Mouse (Mus musculus): ENCODE results near the gene Lclat1. TPM values are rescaled to one million over a fixed set of nuclear protein-coding genes. Genes with fewer than 3 reads are reported as not detected.

Lclat1 gene
- total and polyA plus RNA-seq, 3 experiments: 9.6 to 10.5 TPM; not detected in 1

DNA sequence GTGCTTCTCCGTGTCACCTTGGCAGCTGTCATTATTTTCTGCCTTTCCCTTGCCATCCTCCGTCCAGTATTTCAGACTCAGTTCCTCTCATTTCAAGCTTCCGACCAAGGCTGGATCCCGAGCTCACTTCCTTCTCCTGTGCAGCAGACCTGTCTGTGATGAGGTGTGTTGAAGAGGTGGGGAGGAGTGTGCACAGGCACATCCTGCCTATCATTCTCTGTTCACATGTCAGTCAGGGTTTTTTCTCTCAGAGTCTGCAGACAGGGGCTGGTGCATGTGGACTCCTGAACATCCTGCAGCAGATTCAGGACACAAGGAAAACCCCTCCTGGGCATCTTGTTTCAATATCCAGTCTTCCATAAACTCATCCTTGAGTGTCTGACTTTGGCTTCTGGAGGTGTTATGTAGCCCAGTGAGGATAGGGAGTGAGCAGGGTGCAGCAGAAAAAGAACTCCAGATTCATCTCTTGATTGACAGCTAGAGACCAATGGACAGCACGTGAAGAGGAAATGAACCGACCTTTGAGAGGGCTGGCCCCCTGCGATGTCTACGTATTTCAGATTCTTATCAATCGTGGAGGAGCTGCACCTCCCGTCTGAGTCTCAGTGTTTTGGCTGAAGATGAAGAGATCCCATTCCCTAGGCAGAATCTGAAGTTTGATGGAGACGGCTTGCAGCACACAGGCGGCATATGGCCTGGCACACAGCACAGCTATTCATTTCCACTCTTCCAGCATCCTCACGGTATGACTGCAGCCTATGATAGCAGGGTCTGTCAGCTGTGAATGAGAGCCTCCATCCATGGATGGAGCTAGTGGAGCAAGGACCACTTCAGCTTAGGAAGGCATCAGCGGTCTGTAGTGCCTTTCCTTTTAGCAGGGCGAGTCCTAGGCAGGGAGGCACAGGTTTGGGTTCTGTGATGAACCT is 163.3 kb downstream of the Lclat1 start:
- no peak for DNase-seq (ENCODE audit: low read depth, low spot score)
- Histone ChIP-seq H3K4me1 (ENCODE audit: control insufficient read depth in 1 of 2, insufficient read depth in 2 of 2, low read length in 2 of 2) (peaks cover 7 to 22% of the 10 kb centered on the region in 2 experiments), H3K4me3 (ENCODE audit: control insufficient read depth in 1 of 2, insufficient read depth in 1 of 2, low read depth in 2 of 2, low read length in 2 of 2) (no peak overlapping the region), H3K36me3 (ENCODE audit: control insufficient read depth in 1 of 2, insufficient read depth in 2 of 2, low read length in 2 of 2) (peaks cover 0 to 12% of the 10 kb centered on the region in 2 experiments; a peak in 2 of 4 replicates), H3K27ac (ENCODE audit: control insufficient read depth, low read depth, low read length) (no peak overlapping the region), H3K27me3 (ENCODE audit: control insufficient read depth in 1 of 2, insufficient read depth in 2 of 2, low read length in 2 of 2) (no peaks in the 10 kb centered on the region), H3K79me2 (ENCODE audit: control insufficient read depth, insufficient read depth, low read length, poor library complexity) (no peaks in the 10 kb centered on the region), H3K9ac (ENCODE audit: control insufficient read depth, low read depth, low read length, poor library complexity, severe bottlenecking) (no peak overlapping the region), H3K9me3 (replicated peaks; ENCODE audit: insufficient read depth, low read length) (no peaks in the 10 kb centered on the region)
- no peak for TF ChIP-seq SIN3A (IDR thresholded peaks at IDR 0.05; ENCODE audit: low read length)
- no peak for TF ChIP-seq BHLHE40 (IDR thresholded peaks at IDR 0.05; ENCODE audit: borderline replicate concordance, low read depth, low read length)
- TF ChIP-seq USF2 (IDR thresholded peaks at IDR 0.05; ENCODE audit: borderline replicate concordance in 1 of 2, insufficient read depth in 1 of 2, low read depth in 1 of 2, low read length in 2 of 2): no peak
- TF ChIP-seq ZKSCAN1 (IDR thresholded peaks at IDR 0.05; ENCODE audit: low read depth, low read length): no peak
- no peak for TF ChIP-seq E2F4 (IDR thresholded peaks at IDR 0.05; ENCODE audit: borderline replicate concordance, low read depth, low read length)
- TF ChIP-seq CTCF (IDR thresholded peaks at IDR 0.05 in 2 of 3, conservative IDR thresholded peaks at IDR 0.05 in 1 of 3; ENCODE audit: control insufficient read depth in 1 of 3, insufficient read depth in 1 of 3, low read depth in 2 of 3, low read length in 3 of 3, poor library complexity in 1 of 3, severe bottlenecking in 1 of 3): no peak
- no peak for TF ChIP-seq MEF2A (IDR thresholded peaks at IDR 0.05; ENCODE audit: extremely low read depth, insufficient replicate concordance, low read depth, low read length, poor library complexity, severe bottlenecking)
- TF ChIP-seq MYB (IDR thresholded peaks at IDR 0.05; ENCODE audit: low read depth, low read length): no peak
- TF ChIP-seq USF1 (IDR thresholded peaks at IDR 0.05; ENCODE audit: low read depth, low read length): no peak
- no peak for TF ChIP-seq ETS1 (IDR thresholded peaks at IDR 0.05; ENCODE audit: low read depth, low read length)
- TF ChIP-seq POLR2A (IDR thresholded peaks at IDR 0.05; ENCODE audit: control insufficient read depth in 1 of 2, insufficient read depth in 1 of 2, low read depth in 1 of 2, low read length in 2 of 2, poor library complexity in 1 of 2): no peak

DNA sequence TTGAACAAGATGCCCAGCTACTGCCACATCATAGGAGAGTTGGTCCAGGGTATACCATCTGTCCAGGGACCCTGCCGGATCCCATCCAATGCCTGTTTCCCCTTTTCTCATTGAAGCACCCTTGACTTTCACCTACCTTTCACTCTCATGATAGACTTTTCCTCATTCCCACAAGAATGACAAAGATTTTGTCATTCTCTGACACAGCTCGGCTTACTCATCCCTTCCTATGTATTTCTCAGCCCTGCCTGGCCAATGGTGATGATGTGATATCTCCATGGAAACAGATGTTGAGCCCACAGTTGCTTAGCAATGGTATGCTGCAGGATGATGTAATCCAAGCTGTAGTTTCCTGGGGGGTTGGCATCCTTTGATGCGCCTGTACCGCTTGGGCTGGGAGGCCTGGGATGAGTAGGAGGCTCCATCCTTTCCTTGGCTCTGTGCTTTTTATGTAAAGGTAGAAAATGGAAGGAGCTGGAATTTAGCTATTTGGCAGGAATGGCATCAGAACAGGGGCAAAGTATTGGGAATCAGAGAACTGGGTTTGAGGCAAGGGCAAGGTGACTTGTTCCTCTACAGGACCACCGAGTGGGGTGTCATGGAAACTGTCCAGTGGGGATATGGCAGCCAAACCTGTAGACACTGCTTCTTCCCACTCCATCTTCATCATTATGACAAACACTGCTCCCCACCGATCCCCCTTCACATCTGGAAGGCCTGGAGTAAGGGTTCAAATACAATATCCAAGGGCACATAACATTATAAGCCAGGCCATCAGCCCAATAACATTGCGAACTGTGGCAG is 164.2 kb downstream of the Lclat1 start:
- H3K4me1 ChIP-seq (ENCODE audit: control insufficient read depth in 1 of 2, insufficient read depth in 2 of 2, low read length in 2 of 2): peaks cover 7 to 19% of the 10 kb centered on the region in 2 experiments
- H3K36me3 ChIP-seq (ENCODE audit: control insufficient read depth in 1 of 2, insufficient read depth in 2 of 2, low read length in 2 of 2): peaks cover 0 to 10% of the 10 kb centered on the region in 2 experiments; a peak in 2 of 4 replicates
- H3K9ac ChIP-seq (ENCODE audit: control insufficient read depth, low read depth, low read length, poor library complexity, severe bottlenecking): no peak overlapping the region
- H3K79me2 ChIP-seq (ENCODE audit: control insufficient read depth, insufficient read depth, low read length, poor library complexity): no peaks in the 10 kb centered on the region
- TF ChIP-seq POLR2AphosphoS2 (IDR thresholded peaks at IDR 0.05; ENCODE audit: low read length): no peak
- TF ChIP-seq ZKSCAN1 (IDR thresholded peaks at IDR 0.05; ENCODE audit: low read depth, low read length): no peak
- H3K27ac ChIP-seq (ENCODE audit: control insufficient read depth, low read depth, low read length): no peak overlapping the region
- no peaks in the 10 kb centered on the region for H3K27me3 ChIP-seq (ENCODE audit: control insufficient read depth in 1 of 2, insufficient read depth in 2 of 2, low read length in 2 of 2)
- DNase-seq (ENCODE audit: low read depth, low spot score): no peak
- no peaks in the 10 kb centered on the region for H3K9me3 ChIP-seq (replicated peaks; ENCODE audit: insufficient read depth, low read length)
- no peak overlapping the region for H3K4me3 ChIP-seq (ENCODE audit: control insufficient read depth in 1 of 2, insufficient read depth in 1 of 2, low read depth in 2 of 2, low read length in 2 of 2)

Measured in MEL (cell line).